Mouse (Mus musculus) forebrain, embryonic 12.5 days (tissue): ENCODE measurements around the gene Fat3. TPM values are rescaled to one million over a fixed set of nuclear protein-coding genes. Genes with fewer than 3 reads are reported as not detected.
A peak's percentile ranks its signal among the peaks of the same experiment; 100 is the strongest.

Source experiments
- ATAC-seq: fragments of 200-750 bp; cut with Nextera tagmentation; 2 replicates; pipeline ENCODE4 v1.8.0; 2017; ENCODE audit warnings: moderate TSS enrichment; ENCODE audit not compliant: low FRiP score
- H3K27ac ChIP-seq: fragments of 300-500 bp; sonication (generic); 2 replicates; pipeline ENCODE4 v1.5.1; 2016; ENCODE audit warnings: mild to moderate bottlenecking
- H3K27me3 ChIP-seq: fragments of 300-500 bp; sonication (generic); 2 replicates; pipeline ENCODE4 v1.6.1; 2016; ENCODE audit warnings: mild to moderate bottlenecking
- H3K36me3 ChIP-seq: fragments of 300-500 bp; sonication (generic); replicated peaks from 2 replicates; pipeline ENCODE4 v1.6.1; 2016; ENCODE audit warnings: mild to moderate bottlenecking
- H3K4me1 ChIP-seq: fragments of 300-500 bp; sonication (generic); 2 replicates; pipeline ENCODE4 v1.6.1; 2016
- H3K4me2 ChIP-seq: fragments of 300-500 bp; sonication (generic); 2 replicates; pipeline ENCODE4 v1.6.1; 2016; ENCODE audit warnings: mild to moderate bottlenecking, moderate library complexity
- H3K4me3 ChIP-seq: fragments of 300-500 bp; sonication (generic); replicated peaks from 2 replicates; pipeline ENCODE4 v1.5.1; 2016; ENCODE audit warnings: mild to moderate bottlenecking
- H3K9ac ChIP-seq: fragments of 300-500 bp; sonication (generic); 2 replicates; pipeline ENCODE4 v1.6.1; 2016; ENCODE audit warnings: mild to moderate bottlenecking
- H3K9me3 ChIP-seq: fragments of 300-500 bp; sonication (generic); 2 replicates; pipeline ENCODE4 v1.6.1; 2016
- WGBS: fragments of 180-500 bp; shearing (Covaris S2); methylation state at CpG from one replicate; pipeline ENCODE4 v1.1.7; 2016; 5-methylcytosine and 5-hydroxymethylcytosine counted together
- polyA plus RNA-seq: library from polyadenylated mRNA; unstranded; fragments of >200 nt; fragmentation: Nextera tagmentation; extraction: Ambion mirVana; gene quantifications from 2 replicates; pipeline ENCODE4 v1.2.1, GENCODE M21; 2016

Fat3 gene
- polyA plus RNA-seq, 1 experiment from 2014 or later = 13.0 TPM

DNA sequence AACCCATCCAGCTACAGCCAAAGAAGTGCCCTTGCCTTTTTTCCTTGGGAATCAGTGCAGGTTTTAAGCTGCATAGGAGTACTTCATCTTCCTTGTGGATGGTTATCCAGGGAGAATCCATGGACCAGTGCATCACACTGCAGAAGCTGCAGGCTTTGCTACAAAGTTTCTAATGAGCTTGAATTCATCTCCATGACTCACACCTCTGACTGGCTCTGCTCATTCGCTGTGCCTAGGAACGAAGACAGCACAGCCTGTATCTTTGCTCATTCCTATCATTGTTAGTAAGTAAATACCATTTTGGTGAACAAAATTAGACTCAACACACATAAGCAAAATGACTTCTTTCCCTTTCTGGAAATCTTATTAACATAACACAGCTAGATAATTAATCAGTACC lies 78.4 kb downstream of the Fat3 start:
- 79% methylated on average over 2 of the region's 2 CpGs for WGBS
- no peaks in the 10 kb centered on the region for H3K36me3 ChIP-seq
- no peaks in the 10 kb centered on the region for H3K9me3 ChIP-seq
- no peaks in the 10 kb centered on the region for H3K4me1 ChIP-seq
- H3K27ac ChIP-seq = no peak overlapping the region
- no peak for ATAC-seq
- no peak overlapping the region for H3K4me3 ChIP-seq
- no peaks in the 10 kb centered on the region for H3K27me3 ChIP-seq
- no peak overlapping the region for H3K4me2 ChIP-seq
- no peak overlapping the region for H3K9ac ChIP-seq

- Histone ChIP-seq H3K4me2 (no peak overlapping the region), H3K4me1 (peaks cover 50% of the 10 kb centered on the region), H3K27me3 (no peaks in the 10 kb centered on the region), H3K4me3 (no peak overlapping the region), H3K9ac (no peak overlapping the region), H3K27ac (no peak overlapping the region), H3K9me3 (no peaks in the 10 kb centered on the region), H3K36me3 (no peaks in the 10 kb centered on the region)
- WGBS = 62% methylated on average over 3 of the region's 3 CpGs
- ATAC-seq = no peak
These were observed 98.3 kb downstream of the Fat3 start for GRCm38 (mm10) chr9:16402815-16403214.

GRCm38 (mm10) chr9:16398734-16399686 lies 102.1 kb downstream of the Fat3 start:
- Histone ChIP-seq H3K4me2 (peak overlapping the region; percentile 15; the same call in 1 of the 2 replicates), H3K9me3 (no peaks in the 10 kb centered on the region), H3K27me3 (no peaks in the 10 kb centered on the region), H3K4me1 (peaks cover 49% of the 10 kb centered on the region), H3K9ac (no peak overlapping the region), H3K4me3 (no peak overlapping the region), H3K36me3 (no peaks in the 10 kb centered on the region), H3K27ac (peak overlapping the region; percentile 77)
- WGBS = 18% methylated on average over 6 of the region's 6 CpGs
- peak; percentile 73; the same call in 1 of the 2 replicates for ATAC-seq

DNA sequence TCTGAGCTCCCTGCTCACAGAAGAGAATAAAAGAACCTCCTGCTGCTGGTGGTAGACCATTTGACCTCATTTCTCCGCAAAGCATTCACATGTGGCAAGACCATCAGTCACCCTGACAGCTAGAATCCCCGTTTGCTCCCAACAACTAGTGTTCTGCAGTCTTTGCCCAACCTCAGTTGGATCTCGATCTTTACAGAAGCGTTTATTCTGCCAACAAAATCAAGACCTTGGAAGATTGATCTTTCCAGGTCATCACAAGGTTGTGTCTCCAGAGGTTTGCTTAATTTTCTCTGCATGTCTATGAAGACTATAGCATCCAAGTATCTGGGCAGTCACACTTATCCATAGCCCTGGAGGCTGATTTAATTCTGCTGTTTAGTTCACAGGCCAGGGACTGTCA lies 111.9 kb downstream of the Fat3 start:
- Histone ChIP-seq H3K9me3 (no peaks in the 10 kb centered on the region), H3K27ac (no peak overlapping the region), H3K4me2 (no peak overlapping the region), H3K9ac (no peak overlapping the region), H3K27me3 (no peaks in the 10 kb centered on the region), H3K36me3 (no peaks in the 10 kb centered on the region), H3K4me3 (no peak overlapping the region), H3K4me1 (no peaks in the 10 kb centered on the region; the same call in 1 of the 2 replicates)
- no peak for ATAC-seq
- 76% methylated on average over 4 of the region's 4 CpGs for WGBS

GRCm38 (mm10) chr9:16387527-16387926 lies 113.6 kb downstream of the Fat3 start:
- no peaks in the 10 kb centered on the region for H3K36me3 ChIP-seq
- no peak for ATAC-seq
- H3K9ac ChIP-seq = no peak overlapping the region
- no peaks in the 10 kb centered on the region; the same call in 1 of the 2 replicates for H3K4me1 ChIP-seq
- no peak overlapping the region for H3K27ac ChIP-seq
- no peaks in the 10 kb centered on the region for H3K9me3 ChIP-seq
- H3K4me3 ChIP-seq = no peak overlapping the region
- H3K4me2 ChIP-seq = no peak overlapping the region
- no peaks in the 10 kb centered on the region for H3K27me3 ChIP-seq

GRCm38 (mm10) chr9:16363713-16364112 lies 137.4 kb downstream of the Fat3 start:
- peaks cover 11% of the 10 kb centered on the region for H3K4me1 ChIP-seq
- H3K9ac ChIP-seq = no peak overlapping the region
- no peak for ATAC-seq
- WGBS = 92% methylated on average over 3 of the region's 3 CpGs
- no peak overlapping the region for H3K4me2 ChIP-seq
- H3K9me3 ChIP-seq = no peaks in the 10 kb centered on the region
- no peaks in the 10 kb centered on the region for H3K27me3 ChIP-seq
- H3K36me3 ChIP-seq = no peaks in the 10 kb centered on the region
- no peak overlapping the region for H3K27ac ChIP-seq
- H3K4me3 ChIP-seq = no peak overlapping the region

DNA sequence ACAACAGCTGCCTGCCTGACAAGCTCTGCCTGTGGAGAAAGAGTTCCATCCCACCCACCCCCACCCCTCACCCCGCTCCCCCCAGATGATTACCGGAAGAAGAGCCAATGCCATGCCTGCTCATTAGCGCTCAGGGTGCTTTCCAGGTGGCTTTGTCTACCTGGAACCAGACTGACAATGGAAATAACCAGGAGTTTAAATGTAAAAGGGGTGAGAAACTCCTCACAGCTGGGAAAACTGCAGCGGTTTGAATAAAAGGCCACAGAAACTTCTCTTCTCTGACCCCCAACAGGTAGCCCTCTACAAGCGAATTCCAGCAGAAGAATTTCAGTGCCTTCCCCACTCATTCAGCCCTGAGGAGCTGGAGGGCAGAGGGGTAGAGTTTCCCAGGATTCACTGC lies 139.3 kb downstream of the Fat3 start:
- no peak for ATAC-seq
- H3K36me3 ChIP-seq = no peaks in the 10 kb centered on the region
- no peak overlapping the region for H3K4me3 ChIP-seq
- peaks cover 19% of the 10 kb centered on the region for H3K4me1 ChIP-seq
- no peaks in the 10 kb centered on the region for H3K27me3 ChIP-seq
- no peak overlapping the region for H3K4me2 ChIP-seq
- WGBS = 10% methylated on average over 5 of the region's 5 CpGs
- no peaks in the 10 kb centered on the region for H3K9me3 ChIP-seq
- peak overlapping the region; percentile 46; the same call in 1 of the 2 replicates for H3K27ac ChIP-seq
- H3K9ac ChIP-seq = no peak overlapping the region

DNA sequence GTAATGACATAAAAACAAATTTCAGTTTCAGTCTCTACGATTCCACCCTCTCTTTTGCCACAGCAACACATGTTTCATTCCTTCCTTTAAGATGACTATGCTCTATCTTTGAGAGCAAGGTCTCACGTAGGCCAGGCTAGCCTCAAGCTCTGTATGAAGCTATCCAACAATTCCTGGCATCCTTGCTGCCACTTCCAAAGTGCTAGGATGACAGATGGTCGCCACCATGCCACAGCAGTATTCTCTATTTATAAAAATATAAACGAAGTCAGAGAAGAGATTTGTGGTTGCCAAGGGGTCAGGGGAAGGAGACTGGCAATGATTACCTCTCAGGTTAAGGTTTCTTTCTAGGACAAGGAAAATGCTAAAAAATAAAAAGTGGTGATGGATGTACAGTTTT lies 144.4 kb downstream of the Fat3 start:
- Histone ChIP-seq H3K27ac (no peak overlapping the region), H3K4me1 (peaks cover 40% of the 10 kb centered on the region), H3K4me3 (no peak overlapping the region), H3K9ac (no peak overlapping the region), H3K27me3 (no peaks in the 10 kb centered on the region), H3K36me3 (no peaks in the 10 kb centered on the region), H3K4me2 (no peak overlapping the region), H3K9me3 (no peaks in the 10 kb centered on the region)
- ATAC-seq = no peak
- whole genome bisulfite sequencing = 87% methylated on average over 4 of the region's 4 CpGs

DNA sequence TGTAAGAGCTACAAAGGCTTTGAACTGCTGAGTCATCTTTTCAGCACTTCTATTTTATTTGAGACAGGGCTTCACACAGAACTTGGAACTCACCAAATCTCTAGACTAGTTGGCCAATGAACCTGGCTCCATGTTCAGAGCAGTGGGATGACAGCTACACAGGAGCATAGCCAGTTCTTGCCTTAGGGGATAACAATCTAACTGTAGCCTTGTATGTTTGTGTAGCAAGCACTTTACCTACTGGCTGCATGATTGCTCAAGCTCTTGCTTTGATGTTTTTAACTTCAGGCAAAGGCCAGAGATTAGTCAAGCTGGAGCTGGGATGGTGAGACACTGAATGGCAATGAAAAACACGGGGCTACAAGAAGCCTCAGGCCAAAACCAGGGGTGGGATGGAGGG lies 146.2 kb downstream of the Fat3 start:
- H3K9me3 ChIP-seq = no peaks in the 10 kb centered on the region
- H3K4me1 ChIP-seq = peaks cover 43% of the 10 kb centered on the region
- no peak overlapping the region for H3K9ac ChIP-seq
- WGBS = 28% methylated on average over 1 of the region's 1 CpGs
- H3K4me2 ChIP-seq = no peak overlapping the region
- no peak for ATAC-seq
- no peak overlapping the region for H3K27ac ChIP-seq
- H3K27me3 ChIP-seq = no peaks in the 10 kb centered on the region
- H3K4me3 ChIP-seq = no peak overlapping the region
- no peaks in the 10 kb centered on the region for H3K36me3 ChIP-seq

DNA sequence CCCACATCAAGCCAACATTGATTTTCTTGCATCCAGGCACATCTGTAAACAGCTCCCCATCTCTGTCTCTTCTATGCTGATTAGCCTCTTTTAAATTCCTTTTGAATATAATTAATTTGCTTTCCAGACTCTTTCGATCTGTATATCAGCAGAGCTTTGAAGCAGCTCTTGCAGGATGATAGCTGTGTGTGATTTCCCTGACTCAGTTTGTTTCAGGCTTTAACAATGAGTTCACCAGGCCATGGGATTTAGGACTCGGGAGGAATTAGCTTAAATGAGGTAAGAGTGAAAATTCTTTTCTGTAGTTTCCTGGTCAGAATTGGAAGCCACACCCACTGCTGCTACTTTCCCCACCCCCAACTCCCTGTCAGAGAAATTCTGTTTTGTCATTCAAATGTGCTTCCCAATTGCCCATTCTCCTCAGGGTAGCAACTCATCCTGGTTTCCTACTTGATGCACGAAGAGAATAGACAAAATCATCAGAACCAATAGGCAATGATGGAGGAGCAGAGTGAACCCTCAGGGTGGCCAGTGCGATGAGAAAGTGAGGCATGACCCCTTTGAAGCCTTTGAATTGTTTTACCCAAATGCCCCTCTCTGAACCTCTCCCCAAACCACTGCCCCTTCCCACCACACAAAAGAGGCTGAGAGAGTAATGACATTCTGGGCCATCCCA lies 147.9 kb downstream of the Fat3 start:
- Histone ChIP-seq H3K4me2 (peak overlapping the region; percentile 31), H3K27me3 (no peaks in the 10 kb centered on the region), H3K4me1 (peaks cover 35% of the 10 kb centered on the region), H3K9ac (no peak overlapping the region), H3K4me3 (no peak overlapping the region), H3K27ac (peak overlapping the region; percentile 76), H3K36me3 (no peaks in the 10 kb centered on the region), H3K9me3 (no peaks in the 10 kb centered on the region)
- 5% methylated on average over 4 of the region's 4 CpGs for WGBS
- ATAC-seq = peak; percentile 82

DNA sequence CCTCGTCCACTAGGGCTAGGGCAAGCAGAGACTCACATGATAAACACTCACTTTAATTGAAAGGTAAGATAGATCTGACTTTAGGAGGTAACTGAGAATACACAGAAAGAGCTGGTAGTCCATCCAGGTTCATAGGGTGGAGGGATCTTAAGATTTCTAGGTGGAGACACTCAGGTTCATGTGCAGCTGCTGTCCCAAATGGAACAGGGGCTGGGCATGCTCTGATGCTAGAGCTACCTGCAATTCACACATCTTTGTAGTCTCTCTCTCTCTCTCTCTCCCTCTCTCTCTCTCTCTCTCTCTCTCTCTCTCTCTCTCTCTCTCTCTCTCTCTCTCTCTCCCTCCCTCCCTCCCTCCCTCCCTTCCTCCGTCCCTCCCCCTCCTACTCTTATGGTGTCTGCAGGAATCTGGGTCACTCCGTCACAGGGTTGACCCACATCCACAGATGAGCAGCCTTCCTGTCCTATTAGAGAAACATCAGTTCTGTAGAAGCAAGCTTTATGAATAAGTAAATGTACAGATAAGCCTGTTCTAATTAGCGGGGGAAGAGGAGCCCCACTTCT lies 148.5 kb downstream of the Fat3 start:
- 34% methylated on average over 3 of the region's 4 CpGs for WGBS
- peak; percentile 67 for ATAC-seq
- Histone ChIP-seq H3K4me2 (peak overlapping the region; percentile 31), H3K4me1 (peaks cover 32% of the 10 kb centered on the region), H3K9me3 (no peaks in the 10 kb centered on the region), H3K27me3 (no peaks in the 10 kb centered on the region), H3K9ac (no peak overlapping the region), H3K27ac (peak overlapping the region; percentile 76), H3K4me3 (no peak overlapping the region), H3K36me3 (no peaks in the 10 kb centered on the region)
